Mouse (Mus musculus) liver, embryonic 18 days (tissue): Measurements from ENCODE around the gene Henmt1. TPM values are rescaled to one million over a fixed set of nuclear protein-coding genes. Genes with fewer than 3 reads are reported as not detected.

Experiments
- polyA plus RNA-seq: library from polyadenylated mRNA; depleted of rRNA; stranded (reverse); fragments of >200 nt; gene quantifications from 2 replicates; pipeline ENCODE4 v1.2.3, GENCODE M21; 2012; rRNA removed

Gene Henmt1
- polyA plus RNA-seq: 0.02 TPM in 1 of 2 replicates, not detected in the other

DNA sequence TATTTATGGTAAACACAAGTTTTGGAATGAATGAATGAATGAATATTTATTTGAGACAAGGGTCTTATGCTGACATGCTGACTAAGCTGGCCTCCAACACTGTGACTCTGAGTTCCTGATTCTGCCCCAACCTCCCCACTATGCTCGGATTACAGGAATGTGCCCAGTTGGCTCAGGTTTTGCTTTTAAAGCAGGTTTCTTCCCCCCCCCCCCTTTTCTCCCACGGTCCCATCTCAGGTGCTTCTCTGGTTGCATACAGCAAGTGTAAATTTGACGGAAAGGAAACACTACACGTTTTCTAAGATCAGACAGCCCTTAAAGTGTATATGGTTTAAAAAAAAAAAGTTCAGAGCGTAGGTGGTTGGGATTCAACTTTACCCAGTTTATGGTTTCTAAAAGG, at the start of gene Henmt1:
TSS of gene Henmt1 (plus strand) at position 301 of the 400 bp plus-strand sequence.

DNA sequence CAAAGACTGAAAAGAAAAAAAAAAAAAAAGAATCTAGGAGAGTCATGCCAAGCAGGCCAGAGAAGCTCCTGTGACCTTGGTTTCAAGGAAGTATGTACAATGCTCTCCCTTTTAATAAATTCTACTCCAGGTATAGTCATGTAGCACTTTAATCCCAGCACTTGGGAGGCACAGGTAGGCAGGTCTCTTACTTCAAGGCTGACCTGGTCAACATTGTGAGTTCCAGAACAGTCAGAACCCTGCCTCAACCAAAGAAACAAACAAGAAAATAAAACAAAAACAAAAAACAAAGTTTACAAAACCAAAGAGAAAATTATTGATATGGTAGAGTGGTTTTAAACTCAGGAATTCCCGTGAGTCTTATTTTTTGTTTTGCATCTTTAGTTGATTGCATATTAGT, 49.8 kb upstream of the Henmt1 start, which contains the start of gene Fndc7:
TSS of gene Fndc7 (minus strand) at position 101 of the 400 bp plus-strand sequence.

DNA sequence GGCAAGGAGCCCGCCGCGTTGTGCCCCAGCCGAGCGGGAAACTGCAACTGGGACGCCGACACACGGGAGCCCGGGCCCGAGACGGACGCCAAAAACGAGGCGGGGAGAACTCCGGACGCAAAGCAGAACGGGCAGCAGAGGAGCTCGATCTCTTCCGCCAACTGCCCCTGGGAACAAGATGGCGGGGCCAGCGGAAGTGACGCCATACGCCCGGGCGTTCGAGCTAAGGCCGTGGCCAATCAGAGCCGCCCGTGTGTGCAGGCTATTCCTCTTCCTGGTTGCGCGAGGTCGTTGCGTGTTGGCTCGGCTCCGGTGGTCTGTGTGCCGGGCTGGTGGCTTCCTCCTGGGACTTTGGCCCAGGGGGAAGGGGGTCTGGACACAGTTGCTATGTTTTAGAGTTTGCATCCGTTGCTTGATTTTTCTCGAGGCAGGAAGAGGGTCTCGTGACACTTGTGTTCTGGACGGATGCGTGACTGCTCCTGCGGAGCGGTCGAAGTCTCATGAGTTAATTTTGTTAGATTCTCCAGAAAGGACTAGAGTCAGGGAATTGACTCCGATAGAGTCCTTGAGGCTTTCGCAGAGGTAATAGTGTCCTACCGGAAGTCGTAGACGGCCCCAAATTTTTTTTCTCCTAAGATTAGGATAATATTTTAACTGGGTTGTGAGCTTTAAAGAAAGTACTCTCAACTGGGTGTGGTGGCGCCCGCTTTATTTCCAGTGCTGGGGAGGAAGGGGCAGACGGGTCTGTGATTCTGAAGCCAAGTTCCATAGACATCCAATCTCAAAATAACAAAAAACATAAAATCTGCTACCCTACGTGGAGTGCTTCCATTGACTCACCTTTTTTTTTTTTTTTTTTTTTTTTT, 27.9 kb upstream of the Henmt1 start, which contains the start of gene Prpf38b:
TSS of gene Prpf38b (minus strand) at position 180 of the 866 bp plus-strand sequence.

DNA sequence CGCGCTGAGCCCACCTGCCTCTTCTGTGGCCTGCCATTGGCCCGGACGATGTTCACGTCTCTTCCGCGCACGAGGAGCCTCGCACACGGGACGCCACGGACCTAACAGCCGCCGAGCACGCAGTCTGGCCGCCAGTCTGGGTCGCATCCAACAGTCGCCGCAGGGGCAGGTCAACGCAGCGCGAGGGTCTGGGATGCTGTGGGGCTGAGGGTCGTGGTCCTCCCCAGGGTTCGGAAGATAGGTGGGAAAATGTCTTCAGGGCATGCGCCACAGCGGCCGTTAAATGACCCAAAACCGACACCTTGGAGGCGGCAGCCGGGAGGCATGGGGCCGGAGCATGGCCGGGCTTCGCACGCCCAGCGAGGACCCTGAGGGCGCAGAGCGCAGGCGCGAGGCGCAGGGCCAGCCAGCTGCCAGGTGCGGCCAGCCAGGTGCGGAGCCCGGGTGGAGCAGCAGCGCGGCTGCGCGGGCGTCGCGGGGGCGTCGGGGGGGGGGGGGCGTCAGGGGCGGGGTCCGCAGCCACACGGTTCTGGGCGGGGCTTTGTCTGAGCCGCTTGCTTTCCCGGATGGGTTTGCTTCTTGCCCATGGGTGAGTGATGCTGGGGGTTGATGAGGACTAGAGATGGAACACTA, 444 bp downstream of the Henmt1 start, which contains the start of gene Gm9857:
TSS of gene Gm9857 (minus strand) at position 445 of the 633 bp plus-strand sequence.

Other genes starting within 250 kb of the Henmt1 start
- 9.9 and 11.7 TPM in 2 replicates for gene Gpsm2, start 217.6 kb upstream of the Henmt1 start, polyA plus RNA-seq
- gene Aknad1, start 200.2 kb upstream of the Henmt1 start, polyA plus RNA-seq: 0.29 and 0.32 TPM in 2 replicates
- gene Stxbp3, start 99.3 kb upstream of the Henmt1 start, polyA plus RNA-seq: 12.7 and 13.9 TPM in 2 replicates
- gene Fndc7, start 49.9 kb upstream of the Henmt1 start, polyA plus RNA-seq: 0.03 and 0.04 TPM in 2 replicates
- gene Prpf38b, start 28.1 kb upstream of the Henmt1 start, polyA plus RNA-seq: 38.9 and 40.9 TPM in 2 replicates
- gene Gm9857, start 572 bp downstream of the Henmt1 start, polyA plus RNA-seq: not detected in 2 replicates
- 2.0 TPM in 2 replicates for gene Fam102b, start 87.7 kb downstream of the Henmt1 start, polyA plus RNA-seq
- gene Slc25a54, start 140.6 kb downstream of the Henmt1 start, polyA plus RNA-seq: not detected in 2 replicates
- 3.7 and 4.2 TPM in 2 replicates for gene Slc25a24, start 183.3 kb downstream of the Henmt1 start, polyA plus RNA-seq